Mouse (Mus musculus) urinary bladder, postnatal 14 days (tissue): ENCODE measurements around the gene Stard10.
A peak's percentile ranks its signal among the peaks of the same experiment; 100 is the strongest.

Experiments
- DNase-seq: peaks from one replicate; pipeline ENCODE4 v3.0.0; 2021; ENCODE audit warnings: low spot score

Gene Stard10

GRCm38 (mm10) chr7:101317014-101317413 lies at the start of gene Stard10:
Stard10 (plus strand) TSS chr7:101317086.
- DNase-seq = no peak

GRCm38 (mm10) chr7:101267457-101268259 lies 49.2 kb upstream of the Stard10 start:
- no peak for DNase-seq

- no peak for DNase-seq
Observed at GRCm38 (mm10) chr7:101271602-101272001, 45.3 kb upstream of the Stard10 start.

GRCm38 (mm10) chr7:101272466-101273160 lies 44.3 kb upstream of the Stard10 start:
- no peak for DNase-seq

- DNase-seq = no peak
Observed at GRCm38 (mm10) chr7:101282721-101283120, 34.2 kb upstream of the Stard10 start.

- DNase-seq = no peak
Observed at GRCm38 (mm10) chr7:101284504-101284903, 32.4 kb upstream of the Stard10 start.

GRCm38 (mm10) chr7:101286891-101287290 lies 30.0 kb upstream of the Stard10 start:
- no peak for DNase-seq

GRCm38 (mm10) chr7:101287820-101288219 lies 29.1 kb upstream of the Stard10 start:
- no peak for DNase-seq

- DNase-seq = peak; percentile 60
Observed at GRCm38 (mm10) chr7:101288436-101288835, 28.4 kb upstream of the Stard10 start.

GRCm38 (mm10) chr7:101290401-101290800 lies 26.5 kb upstream of the Stard10 start:
- DNase-seq = no peak

GRCm38 (mm10) chr7:101291211-101291610 lies 25.7 kb upstream of the Stard10 start:
- no peak for DNase-seq

GRCm38 (mm10) chr7:101291641-101292040 lies 25.2 kb upstream of the Stard10 start:
- DNase-seq = no peak

- DNase-seq = no peak
Observed at GRCm38 (mm10) chr7:101292086-101292485, 24.8 kb upstream of the Stard10 start.

- DNase-seq = no peak
Observed at GRCm38 (mm10) chr7:101292696-101293095, 24.2 kb upstream of the Stard10 start.

GRCm38 (mm10) chr7:101293138-101293537 lies 23.7 kb upstream of the Stard10 start:
- no peak for DNase-seq

GRCm38 (mm10) chr7:101293611-101294010 lies 23.3 kb upstream of the Stard10 start:
- no peak for DNase-seq

GRCm38 (mm10) chr7:101295438-101295837 lies 21.4 kb upstream of the Stard10 start:
- no peak for DNase-seq

- peak; percentile 83 for DNase-seq
Observed at GRCm38 (mm10) chr7:101296252-101297022, 20.4 kb upstream of the Stard10 start.

- no peak for DNase-seq
Observed at GRCm38 (mm10) chr7:101297023-101297405, 19.9 kb upstream of the Stard10 start.

GRCm38 (mm10) chr7:101298375-101298774 lies 18.5 kb upstream of the Stard10 start:
- no peak for DNase-seq

- peak; percentile 66 for DNase-seq
Observed at GRCm38 (mm10) chr7:101301361-101301880, 15.5 kb upstream of the Stard10 start.

GRCm38 (mm10) chr7:101301881-101302456 lies 14.9 kb upstream of the Stard10 start, which contains the start of gene Atg16l2:
Atg16l2 (minus strand) TSS chr7:101302251.
- peak; percentile 91 for DNase-seq
